Mouse (Mus musculus) neural tube, embryonic 13.5 days (tissue): ENCODE data around the gene Tubgcp3. TPM values are rescaled to one million over a fixed set of nuclear protein-coding genes. Genes with fewer than 3 reads are reported as not detected.
"Not testable (repeated sequence)": the region's sequence is repeated elsewhere in the genome, so short reads cannot be mapped to it uniquely, and the experiment has no call there.

Experiments used
- ATAC-seq: fragments of 200-750 bp; cut with Nextera tagmentation; 2 replicates; pipeline ENCODE4 v1.8.0; 2017; ENCODE audit warnings: low read depth, mild to moderate bottlenecking, moderate TSS enrichment, moderate library complexity
- H3K27ac ChIP-seq: fragments of 300-500 bp; sonication (generic); replicated peaks from 2 replicates; pipeline ENCODE4 v1.5.1; 2015; ENCODE audit warnings: moderate library complexity, mild to moderate bottlenecking, inconsistent platforms
- H3K27me3 ChIP-seq: fragments of 300-500 bp; sonication (generic); 2 replicates; pipeline ENCODE4 v1.6.1; 2015; ENCODE audit warnings: mild to moderate bottlenecking, inconsistent platforms
- H3K36me3 ChIP-seq: fragments of 300-500 bp; sonication (generic); 2 replicates; pipeline ENCODE4 v1.6.1; 2015; ENCODE audit warnings: mild to moderate bottlenecking, inconsistent platforms
- H3K4me1 ChIP-seq: fragments of 300-500 bp; sonication (generic); replicated peaks from 2 replicates; pipeline ENCODE4 v1.6.1; 2015; ENCODE audit warnings: inconsistent platforms
- H3K4me2 ChIP-seq: fragments of 300-500 bp; sonication (generic); 2 replicates; pipeline ENCODE4 v1.6.1; 2015; ENCODE audit warnings: inconsistent platforms, mild to moderate bottlenecking, moderate library complexity
- H3K4me3 ChIP-seq: fragments of 300-500 bp; sonication (generic); 2 replicates; pipeline ENCODE4 v1.5.1; 2015; ENCODE audit warnings: mild to moderate bottlenecking, inconsistent platforms
- H3K9ac ChIP-seq: fragments of 300-500 bp; sonication (generic); 2 replicates; pipeline ENCODE4 v1.6.1; 2015; ENCODE audit warnings: moderate library complexity, mild to moderate bottlenecking, inconsistent platforms
- H3K9me3 ChIP-seq: fragments of 300-500 bp; sonication (generic); 2 replicates; pipeline ENCODE4 v1.6.1; 2016; ENCODE audit warnings: inconsistent platforms
- WGBS: fragments of 180-500 bp; shearing (Covaris S2); methylation state at CpG from one replicate; pipeline ENCODE4 v1.1.7; 2015; 5-methylcytosine and 5-hydroxymethylcytosine counted together
- polyA plus RNA-seq: library from polyadenylated mRNA; unstranded; fragments of >200 nt; fragmentation: Nextera tagmentation; extraction: Ambion mirVana; gene quantifications from 2 replicates; pipeline ENCODE4 v1.2.1, GENCODE M21; 2015

Gene Tubgcp3
- polyA plus RNA-seq, 1 experiment from 2014 or later, result 34.6 TPM

DNA sequence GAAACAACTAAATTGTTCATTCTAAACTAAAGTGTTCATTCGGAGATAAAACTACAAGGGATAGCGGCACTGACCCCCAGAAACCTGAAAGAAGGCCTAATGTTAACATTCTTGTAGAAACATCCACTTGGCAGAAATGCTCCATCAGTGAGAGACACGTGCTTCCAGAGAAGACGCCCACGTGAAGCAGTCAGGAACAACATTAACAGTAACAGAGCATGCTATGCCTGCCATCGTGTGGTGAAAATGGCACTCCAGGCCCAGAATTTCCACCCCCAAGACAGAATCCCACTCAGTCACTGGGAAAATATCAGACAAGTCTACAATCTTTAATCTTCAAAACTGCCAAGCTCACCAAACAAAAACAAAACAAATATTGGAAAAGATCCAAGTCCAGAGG lies 3.2 kb downstream of the Tubgcp3 start:
- Histone ChIP-seq H3K9ac (no peak overlapping the region), H3K27me3 (peaks cover 5% of the 10 kb centered on the region; the same call in 1 of the 2 replicates), H3K4me3 (no peak overlapping the region), H3K4me1 (peaks cover 19% of the 10 kb centered on the region), H3K4me2 (no peak overlapping the region), H3K9me3 (no peaks in the 10 kb centered on the region), H3K27ac (no peak overlapping the region), H3K36me3 (0 out of 2 replicates have a peak, but pooled peaks cover 4% of the 10 kb centered on the region)
- ATAC-seq, result no peak
- WGBS, result 93% methylated on average over 6 of the region's 6 CpGs

DNA sequence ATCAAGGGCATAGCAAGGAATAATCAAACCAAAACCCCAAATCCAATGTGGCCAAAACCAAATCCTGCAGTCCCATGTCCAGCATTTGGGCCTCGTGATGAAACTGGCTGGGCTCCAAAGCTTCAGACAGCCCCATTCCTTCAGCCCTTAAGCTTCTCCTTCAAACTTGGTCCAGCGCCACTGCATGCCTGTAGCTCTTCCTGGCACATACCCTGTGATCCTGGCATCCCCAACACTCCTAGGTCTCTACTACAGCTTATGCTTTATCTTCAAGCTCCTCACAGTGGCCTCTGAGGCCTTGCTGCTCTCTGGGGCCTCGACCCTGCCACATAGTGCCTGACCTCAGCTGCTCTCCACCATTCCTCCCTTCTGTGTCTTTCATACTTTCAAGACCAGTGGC lies 5.5 kb downstream of the Tubgcp3 start:
- H3K27ac ChIP-seq, H3K27me3 ChIP-seq, ATAC-seq, H3K36me3 ChIP-seq, H3K4me3 ChIP-seq, H3K9ac ChIP-seq, H3K4me2 ChIP-seq, H3K9me3 ChIP-seq: not testable (repeated sequence)
- 100% methylated on average over 3 of the region's 3 CpGs for WGBS
- H3K4me1 ChIP-seq, result peaks cover 11% of the 10 kb centered on the region

DNA sequence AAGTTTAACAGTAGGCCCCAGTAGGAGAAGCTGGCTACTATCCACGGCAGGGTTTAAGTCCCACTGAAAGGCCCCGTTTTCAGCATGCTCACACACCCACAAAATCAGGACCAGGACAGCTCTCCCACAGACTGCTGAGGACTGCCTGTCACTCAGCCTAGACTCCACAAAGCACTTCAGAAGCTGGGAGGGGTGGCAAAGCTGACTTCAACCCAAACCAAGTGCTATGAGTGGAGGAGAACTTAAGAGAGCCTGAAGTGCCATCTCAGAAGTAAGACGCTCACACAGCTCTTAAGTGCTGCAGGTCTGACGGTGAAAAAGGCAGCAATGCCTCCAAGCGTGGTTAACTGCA lies 9.0 kb downstream of the Tubgcp3 start:
- H3K9me3 ChIP-seq, result no peaks in the 10 kb centered on the region
- WGBS, result 86% methylated on average over 5 of the region's 5 CpGs
- no peak for ATAC-seq
- H3K4me1 ChIP-seq, result no peaks in the 10 kb centered on the region
- H3K9ac ChIP-seq, result no peak overlapping the region
- no peak overlapping the region for H3K4me2 ChIP-seq
- no peaks in the 10 kb centered on the region for H3K27me3 ChIP-seq
- H3K4me3 ChIP-seq, result no peak overlapping the region
- peaks cover 23% of the 10 kb centered on the region for H3K36me3 ChIP-seq
- H3K27ac ChIP-seq, result no peak overlapping the region

DNA sequence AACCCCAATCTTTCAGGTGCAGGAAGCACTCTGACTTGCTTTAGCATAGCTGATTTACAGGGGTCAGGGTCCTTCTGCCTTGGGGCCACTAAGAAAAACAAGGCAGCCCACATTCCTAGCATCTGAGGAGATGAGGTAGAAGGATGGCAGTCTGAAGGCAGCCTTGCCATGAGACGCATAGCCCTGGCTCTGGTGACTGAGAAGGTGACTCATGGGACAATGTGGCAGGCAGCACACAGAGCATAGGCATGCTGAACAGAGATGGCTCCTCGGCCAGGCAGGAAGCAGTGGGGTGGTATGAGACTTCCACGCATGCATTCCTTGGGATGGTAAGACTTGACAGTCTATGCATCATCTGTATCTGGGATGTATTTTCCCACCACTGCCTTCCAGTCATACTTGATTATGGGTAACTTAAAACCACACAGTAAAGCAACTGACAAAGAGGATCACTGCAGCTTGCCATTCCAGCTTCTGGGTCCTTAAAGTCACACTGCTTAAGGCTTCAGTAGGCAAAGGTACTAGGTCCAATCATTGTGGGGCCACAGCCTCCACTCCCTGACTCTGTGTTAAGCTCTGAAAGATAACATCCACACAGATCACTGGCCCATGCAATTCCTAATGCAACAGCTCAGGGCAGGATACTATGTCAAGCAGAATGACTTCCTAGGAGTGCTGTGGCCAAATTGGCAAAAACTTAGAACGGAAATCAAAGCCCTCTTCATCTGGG lies 9.5 kb downstream of the Tubgcp3 start:
- Histone ChIP-seq H3K4me3 (no peak overlapping the region), H3K4me2 (no peak overlapping the region), H3K36me3 (peaks cover 28% of the 10 kb centered on the region), H3K27me3 (no peaks in the 10 kb centered on the region), H3K27ac (no peak overlapping the region), H3K9me3 (no peaks in the 10 kb centered on the region), H3K9ac (no peak overlapping the region), H3K4me1 (no peaks in the 10 kb centered on the region)
- 86% methylated on average over 4 of the region's 4 CpGs for WGBS
- ATAC-seq, result no peak

DNA sequence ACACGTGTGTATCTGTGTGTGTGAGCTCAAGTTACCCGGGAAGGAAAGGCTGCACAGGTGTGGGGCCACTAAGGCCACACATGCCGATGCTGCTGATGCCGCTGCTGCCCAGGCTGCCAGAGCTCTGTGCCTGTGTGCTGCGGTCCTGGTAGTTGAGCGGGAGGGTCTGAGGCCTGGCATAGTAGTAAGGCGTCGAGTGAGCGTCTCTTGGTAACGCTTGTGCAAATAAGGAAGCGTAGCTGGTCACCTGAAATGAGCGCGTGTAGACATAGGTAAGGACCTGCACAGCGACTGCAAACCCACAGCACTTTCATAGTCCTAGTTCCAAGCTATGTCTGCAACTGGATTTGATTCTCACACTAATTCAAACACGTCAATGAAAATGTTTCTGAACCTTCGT lies 14.6 kb downstream of the Tubgcp3 start:
- 96% methylated on average over 16 of the region's 16 CpGs for WGBS
- H3K27me3 ChIP-seq, result no peaks in the 10 kb centered on the region
- peaks cover 73% of the 10 kb centered on the region for H3K36me3 ChIP-seq
- H3K9ac ChIP-seq, result no peak overlapping the region
- no peaks in the 10 kb centered on the region for H3K4me1 ChIP-seq
- H3K9me3 ChIP-seq, result no peaks in the 10 kb centered on the region
- no peak for ATAC-seq
- no peak overlapping the region for H3K4me3 ChIP-seq
- no peak overlapping the region for H3K4me2 ChIP-seq
- H3K27ac ChIP-seq, result no peak overlapping the region

DNA sequence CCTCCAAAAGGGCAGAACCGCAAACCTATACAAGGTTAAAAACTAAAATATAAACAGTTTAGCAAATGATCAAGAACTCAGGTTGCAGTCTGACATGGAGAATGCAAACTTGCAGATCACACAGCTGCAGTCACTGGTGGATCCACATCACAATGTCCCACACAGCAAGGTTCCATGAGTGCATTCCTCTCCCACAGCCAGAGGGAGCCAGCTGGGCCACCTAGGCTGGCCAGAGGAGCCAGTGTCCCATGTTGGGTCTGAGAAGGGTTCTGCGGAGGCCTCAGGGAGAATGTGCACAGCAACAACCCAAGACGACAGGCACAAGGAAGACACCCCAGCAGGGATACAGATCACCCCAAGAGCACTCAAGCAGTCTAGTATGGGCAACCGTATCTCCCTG lies 20.8 kb downstream of the Tubgcp3 start:
- Histone ChIP-seq H3K4me1 (no peaks in the 10 kb centered on the region), H3K4me3 (no peak overlapping the region), H3K9me3 (no peaks in the 10 kb centered on the region), H3K27ac (no peak overlapping the region), H3K27me3 (no peaks in the 10 kb centered on the region), H3K4me2 (no peak overlapping the region), H3K9ac (no peak overlapping the region), H3K36me3 (peaks cover 92% of the 10 kb centered on the region)
- WGBS, result 74% methylated on average over 4 of the region's 4 CpGs
- no peak for ATAC-seq

DNA sequence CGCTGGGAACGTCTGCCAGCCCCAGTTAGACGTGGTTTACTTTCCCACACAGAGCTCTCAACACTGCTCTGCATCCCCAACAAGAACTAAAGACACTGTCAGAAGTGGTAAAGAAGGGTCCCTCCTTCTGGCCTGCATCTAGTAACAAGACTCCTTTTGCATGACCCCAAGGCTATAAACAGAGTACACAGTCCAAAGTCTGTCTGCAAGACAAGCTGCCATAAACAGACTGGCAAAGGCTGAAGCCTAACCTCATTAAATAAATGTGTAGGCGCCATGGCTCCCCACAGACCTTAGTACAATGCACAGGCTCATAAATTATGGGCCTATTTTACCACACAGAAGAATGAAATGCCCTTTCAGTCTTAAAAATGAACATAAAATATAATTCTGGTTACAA lies 21.6 kb downstream of the Tubgcp3 start:
- peaks cover 85% of the 10 kb centered on the region for H3K36me3 ChIP-seq
- H3K4me3 ChIP-seq, result no peak overlapping the region
- no peaks in the 10 kb centered on the region for H3K4me1 ChIP-seq
- no peak for ATAC-seq
- no peak overlapping the region for H3K9ac ChIP-seq
- no peaks in the 10 kb centered on the region for H3K9me3 ChIP-seq
- no peak overlapping the region for H3K4me2 ChIP-seq
- H3K27me3 ChIP-seq, result no peaks in the 10 kb centered on the region
- H3K27ac ChIP-seq, result no peak overlapping the region
- 32% methylated on average over 4 of the region's 4 CpGs for WGBS

DNA sequence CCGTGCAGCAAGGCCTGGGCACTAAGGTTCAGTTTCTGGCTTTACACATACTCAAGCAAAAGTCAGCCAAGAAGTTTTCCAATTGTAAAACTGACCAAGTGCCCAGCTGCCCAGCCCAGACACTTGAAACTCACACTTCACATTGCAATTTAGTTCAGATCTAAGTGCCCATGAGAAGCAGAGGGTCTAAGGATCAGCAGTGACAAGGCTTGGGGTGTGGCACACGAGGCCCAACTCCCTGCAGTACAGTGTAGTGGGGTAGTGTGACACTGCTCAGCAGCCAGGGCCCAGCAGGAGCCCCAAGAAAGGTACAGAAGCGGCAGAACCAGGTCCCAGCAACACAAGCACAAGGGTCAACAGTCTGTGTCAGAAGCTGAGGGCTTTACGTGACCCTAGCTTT lies 23.1 kb downstream of the Tubgcp3 start:
- ATAC-seq, result no peak
- 86% methylated on average over 4 of the region's 4 CpGs for WGBS
- H3K27me3 ChIP-seq, result no peaks in the 10 kb centered on the region
- H3K4me1 ChIP-seq, result no peaks in the 10 kb centered on the region
- no peaks in the 10 kb centered on the region for H3K9me3 ChIP-seq
- H3K36me3 ChIP-seq, result peaks cover 86% of the 10 kb centered on the region
- no peak overlapping the region for H3K4me3 ChIP-seq
- H3K4me2 ChIP-seq, result no peak overlapping the region
- no peak overlapping the region for H3K27ac ChIP-seq
- no peak overlapping the region for H3K9ac ChIP-seq

DNA sequence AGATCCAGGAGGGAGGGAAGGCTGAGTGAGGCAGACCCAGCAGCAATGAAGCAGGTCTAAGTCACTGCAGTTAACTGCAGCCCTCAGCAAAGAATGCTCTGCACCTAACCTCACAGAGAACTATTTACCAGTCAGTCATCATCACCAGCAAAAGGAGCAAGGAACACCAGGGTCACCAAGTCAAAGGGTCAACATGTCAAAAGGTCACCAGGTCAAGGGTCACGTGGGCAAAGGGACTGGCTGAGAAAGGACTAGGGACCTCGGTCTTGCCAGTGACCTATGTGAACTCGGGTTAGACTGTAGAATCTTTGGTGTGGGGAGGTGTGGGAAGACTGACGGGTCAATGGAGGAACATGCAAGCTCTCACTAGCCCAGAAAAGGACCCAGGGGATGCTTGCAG lies 25.5 kb downstream of the Tubgcp3 start:
- H3K27ac ChIP-seq, result no peak overlapping the region
- H3K4me3 ChIP-seq, result no peak overlapping the region
- WGBS, result 50% methylated on average over 4 of the region's 4 CpGs
- no peak overlapping the region for H3K4me2 ChIP-seq
- no peak for ATAC-seq
- no peak overlapping the region for H3K9ac ChIP-seq
- H3K4me1 ChIP-seq, result peaks cover 3% of the 10 kb centered on the region; the same call in 1 of the 2 replicates
- H3K36me3 ChIP-seq, result peaks cover 72% of the 10 kb centered on the region
- no peaks in the 10 kb centered on the region for H3K27me3 ChIP-seq
- no peaks in the 10 kb centered on the region for H3K9me3 ChIP-seq

DNA sequence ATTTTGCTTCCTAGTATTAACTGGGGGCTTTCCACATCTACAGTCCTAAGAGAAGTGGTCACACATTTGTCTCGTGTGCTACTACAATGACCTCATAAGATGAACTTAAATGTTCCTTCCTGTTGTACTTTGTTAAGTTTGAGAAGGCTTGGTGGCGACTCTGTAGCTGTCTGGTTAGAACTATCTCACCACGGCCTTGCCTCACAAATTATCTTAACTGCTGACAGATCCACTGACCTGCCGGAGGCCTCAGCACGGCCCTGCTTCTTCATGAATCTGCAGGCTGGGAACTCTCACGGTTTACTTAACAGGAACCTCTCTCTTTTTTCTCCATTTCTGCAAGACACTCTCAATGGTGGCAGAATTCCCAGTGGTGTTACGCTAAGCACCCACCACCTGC lies 27.2 kb downstream of the Tubgcp3 start:
- Histone ChIP-seq H3K9ac (no peak overlapping the region), H3K4me2 (no peak overlapping the region), H3K36me3 (peaks cover 72% of the 10 kb centered on the region), H3K4me3 (no peak overlapping the region), H3K27ac (no peak overlapping the region), H3K4me1 (peaks cover 3% of the 10 kb centered on the region; the same call in 1 of the 2 replicates), H3K27me3 (no peaks in the 10 kb centered on the region), H3K9me3 (no peaks in the 10 kb centered on the region)
- WGBS, result 50% methylated on average over 7 of the region's 7 CpGs
- no peak for ATAC-seq

DNA sequence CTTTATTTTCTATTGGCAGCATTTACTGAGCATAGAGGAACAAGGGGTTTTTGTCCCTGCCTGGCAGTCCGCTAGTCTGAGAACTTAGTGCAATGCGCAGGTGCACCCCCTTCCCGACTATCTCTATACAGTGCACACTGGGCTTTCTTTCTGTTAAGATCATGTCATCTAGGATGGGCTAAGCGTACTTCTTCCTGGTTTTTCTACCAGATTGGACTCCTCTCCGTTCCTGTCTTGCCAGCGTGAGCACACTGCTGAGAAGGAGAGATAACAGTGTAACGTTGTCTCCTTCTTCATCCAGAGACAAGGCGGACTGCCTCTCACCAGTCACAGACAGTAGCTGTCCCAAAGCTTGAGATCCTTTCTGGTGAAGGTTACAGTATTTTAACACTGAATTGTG lies 27.7 kb downstream of the Tubgcp3 start:
- Histone ChIP-seq H3K27ac (no peak overlapping the region), H3K36me3 (peaks cover 72% of the 10 kb centered on the region), H3K27me3 (no peaks in the 10 kb centered on the region), H3K4me1 (peaks cover 3% of the 10 kb centered on the region; the same call in 1 of the 2 replicates), H3K9ac (no peak overlapping the region), H3K4me2 (no peak overlapping the region), H3K9me3 (no peaks in the 10 kb centered on the region), H3K4me3 (no peak overlapping the region)
- ATAC-seq, result no peak
- 88% methylated on average over 8 of the region's 8 CpGs for WGBS

DNA sequence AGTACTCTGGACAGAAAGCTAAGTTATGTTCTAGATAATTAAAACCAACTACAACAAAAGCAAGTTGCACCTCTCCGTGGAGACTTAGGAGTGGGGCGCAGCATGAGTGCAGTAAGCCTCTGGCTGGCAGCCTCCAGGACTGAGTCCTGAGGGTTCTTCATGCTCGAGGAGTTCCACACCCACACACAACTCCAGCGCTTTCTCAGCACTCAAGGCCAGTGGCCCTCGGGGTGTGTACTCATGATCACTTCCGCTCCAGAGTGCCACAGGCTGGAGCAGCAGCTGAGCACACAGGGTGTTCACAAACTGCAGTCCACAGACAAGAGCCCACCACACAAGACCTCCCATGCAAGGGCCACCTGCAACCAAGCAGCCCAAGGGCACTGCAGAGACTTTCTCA lies 30.5 kb downstream of the Tubgcp3 start:
- Histone ChIP-seq H3K9ac (no peak overlapping the region), H3K27me3 (no peaks in the 10 kb centered on the region), H3K36me3 (peaks cover 71% of the 10 kb centered on the region), H3K4me2 (no peak overlapping the region), H3K4me3 (no peak overlapping the region), H3K27ac (no peak overlapping the region), H3K4me1 (peaks cover 3% of the 10 kb centered on the region; the same call in 1 of the 2 replicates), H3K9me3 (no peaks in the 10 kb centered on the region)
- ATAC-seq, result no peak
- 93% methylated on average over 6 of the region's 6 CpGs for WGBS

DNA sequence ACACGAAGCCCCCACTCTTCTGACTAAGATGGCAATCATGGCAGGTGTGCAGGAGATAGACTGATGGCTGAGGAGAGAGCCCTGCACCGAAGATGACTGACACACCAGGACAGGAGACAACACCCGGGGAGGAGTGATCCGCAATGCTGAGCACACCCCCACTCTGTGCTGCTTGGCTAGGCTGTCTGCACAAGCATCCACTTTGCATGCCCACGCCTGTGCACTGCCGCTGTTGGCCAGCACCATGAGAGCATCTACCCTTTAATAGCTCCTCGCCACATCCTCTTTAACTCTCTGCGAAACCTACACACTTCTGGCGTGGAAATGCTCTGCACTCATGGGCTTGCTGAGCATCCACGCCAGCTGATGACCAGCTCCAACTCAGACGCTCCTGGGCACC lies 33.6 kb downstream of the Tubgcp3 start:
- 93% methylated on average over 11 of the region's 11 CpGs for WGBS
- Histone ChIP-seq H3K4me3 (no peak overlapping the region), H3K4me2 (no peak overlapping the region), H3K27me3 (no peaks in the 10 kb centered on the region), H3K9ac (no peak overlapping the region), H3K36me3 (peaks cover 79% of the 10 kb centered on the region), H3K4me1 (no peaks in the 10 kb centered on the region), H3K9me3 (no peaks in the 10 kb centered on the region), H3K27ac (no peak overlapping the region)
- ATAC-seq, result no peak
